Mouse (Mus musculus): ENCODE measurements around the gene Gm10309. TPM values are rescaled to one million over a fixed set of nuclear protein-coding genes. Genes with fewer than 3 reads are reported as not detected.

Gm10309 gene
- total RNA-seq, 2 experiments from 2014 or later: 0.13 TPM; not detected in 1

Other genes starting within 250 kb of the Gm10309 start
- 10 to 100 TPM; 51.0 to 57.3 TPM for gene Epas1, start 248.5 kb upstream of the Gm10309 start, total RNA-seq (2021)

Data from gastrocnemius, postnatal 4 days (tissue).